Mouse (Mus musculus) liver, embryonic 14.5 days (tissue): ENCODE results near the gene Zfp791.
"Not testable (repeated sequence)": the region's sequence is repeated elsewhere in the genome, so short reads cannot be mapped to it uniquely, and the experiment has no call there.

ENCODE experiments used
- CTCF ChIP-seq: IDR thresholded peaks from 2 replicates; pipeline ENCODE4 v1.5.1; 2016; ENCODE audit warnings: antibody characterized with exemption, low read depth, control low read depth
- EP300 ChIP-seq: IDR thresholded peaks from 2 replicates; pipeline ENCODE4 v1.6.1; 2016; ENCODE audit warnings: antibody characterized with exemption, low read depth

GRCm38 (mm10) chr8:85135690-85136089 is 12.8 kb upstream of the Zfp791 start:
- not testable (repeated sequence) for TF ChIP-seq CTCF, EP300
